Mouse (Mus musculus) cortical plate, adult 2 months (tissue): ENCODE measurements around the gene Sowahb. TPM values are rescaled to one million over a fixed set of nuclear protein-coding genes. Genes with fewer than 3 reads are reported as not detected.
"Not testable (repeated sequence)": the region's sequence is repeated elsewhere in the genome, so short reads cannot be mapped to it uniquely, and the experiment has no call there.

Experiments used
- H3K27ac ChIP-seq: fragments of 200-500 bp; 2 replicates; pipeline ENCODE4 v1.5.1; 2012; ENCODE audit warnings: low read length, control low read depth, inconsistent platforms; ENCODE audit not compliant: insufficient read depth
- H3K4me1 ChIP-seq: fragments of 200-500 bp; 2 replicates; pipeline ENCODE4 v1.6.1; 2011; ENCODE audit warnings: low read length; ENCODE audit not compliant: control insufficient read depth, insufficient read depth
- H3K4me3 ChIP-seq: fragments of 200-500 bp; 2 replicates; pipeline ENCODE4 v1.5.1; 2011; ENCODE audit warnings: mild to moderate bottlenecking, low read length, control low read depth; ENCODE audit not compliant: insufficient read depth
- CTCF ChIP-seq: fragments of 200-500 bp; IDR thresholded peaks from 2 replicates; pipeline ENCODE4 v1.5.1; 2011; ENCODE audit warnings: mild to moderate bottlenecking, control low read depth, low read length; ENCODE audit not compliant: insufficient read depth; ENCODE audit errors: extremely low read depth
- POLR2A ChIP-seq: fragments of 200-500 bp; IDR thresholded peaks from 2 replicates; pipeline ENCODE4 v1.6.1; 2011; ENCODE audit warnings: mild to moderate bottlenecking, low read length, control low read depth; ENCODE audit not compliant: insufficient read depth; ENCODE audit errors: extremely low read depth
- polyA plus RNA-seq: library from polyadenylated mRNA; depleted of rRNA; stranded (reverse); fragments of >200 nt; gene quantifications from 2 replicates; pipeline ENCODE4 v1.2.3, GENCODE M21; 2012

The Sowahb gene
- polyA plus RNA-seq, 1 experiment: 11.8 TPM

DNA sequence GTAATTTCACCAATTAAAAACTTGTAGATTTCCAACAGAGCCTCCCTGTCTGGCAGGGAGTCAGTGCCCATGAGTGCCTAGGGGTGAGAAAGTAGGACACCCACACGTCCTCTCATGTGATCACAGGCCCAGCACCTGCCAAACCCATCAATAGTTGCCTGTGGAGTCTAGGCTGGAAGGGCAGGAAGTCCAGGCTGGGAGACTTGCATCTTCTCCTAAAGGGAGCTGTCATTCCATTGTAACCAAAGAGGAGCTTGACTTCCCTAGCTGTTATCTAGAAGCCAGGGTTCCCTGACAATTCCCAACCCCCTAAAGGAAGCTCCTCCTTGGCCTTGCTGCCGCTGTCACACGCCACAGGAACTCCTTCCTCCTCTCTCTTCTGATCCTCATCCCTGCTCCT lies 14.0 kb downstream of the Sowahb start:
- Histone ChIP-seq H3K4me3 (no peak overlapping the region), H3K4me1 (no peaks in the 10 kb centered on the region), H3K27ac (no peak overlapping the region)
- TF ChIP-seq CTCF (no peak), POLR2A (no peak)

DNA sequence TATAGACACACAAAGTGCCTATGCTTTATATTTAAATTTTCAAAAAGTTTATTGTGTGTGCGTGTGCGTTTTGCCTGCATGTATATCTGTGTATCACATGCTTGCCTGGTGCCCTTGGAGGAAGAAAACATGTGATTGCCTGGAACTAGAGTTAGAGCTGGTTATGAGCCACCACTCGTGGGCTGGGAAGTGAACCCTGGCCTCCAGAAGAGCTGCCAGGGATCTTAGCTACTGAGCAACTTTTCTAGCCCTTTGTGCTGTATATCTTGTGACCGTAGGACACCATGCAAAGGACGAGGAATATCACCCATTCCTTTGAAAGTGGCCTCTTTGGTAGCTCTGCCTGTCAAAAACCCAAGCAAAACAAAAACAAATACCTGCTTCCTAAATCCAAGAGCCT lies 14.4 kb downstream of the Sowahb start:
- Histone ChIP-seq H3K4me3 (no peak overlapping the region), H3K4me1 (no peaks in the 10 kb centered on the region), H3K27ac (no peak overlapping the region)
- TF ChIP-seq CTCF (no peak), POLR2A (no peak)

GRCm38 (mm10) chr5:93027120-93027675 lies 17.6 kb downstream of the Sowahb start:
- Histone ChIP-seq H3K27ac (no peak overlapping the region), H3K4me3 (no peak overlapping the region), H3K4me1 (no peaks in the 10 kb centered on the region)
- TF ChIP-seq CTCF (no peak), POLR2A (no peak)

DNA sequence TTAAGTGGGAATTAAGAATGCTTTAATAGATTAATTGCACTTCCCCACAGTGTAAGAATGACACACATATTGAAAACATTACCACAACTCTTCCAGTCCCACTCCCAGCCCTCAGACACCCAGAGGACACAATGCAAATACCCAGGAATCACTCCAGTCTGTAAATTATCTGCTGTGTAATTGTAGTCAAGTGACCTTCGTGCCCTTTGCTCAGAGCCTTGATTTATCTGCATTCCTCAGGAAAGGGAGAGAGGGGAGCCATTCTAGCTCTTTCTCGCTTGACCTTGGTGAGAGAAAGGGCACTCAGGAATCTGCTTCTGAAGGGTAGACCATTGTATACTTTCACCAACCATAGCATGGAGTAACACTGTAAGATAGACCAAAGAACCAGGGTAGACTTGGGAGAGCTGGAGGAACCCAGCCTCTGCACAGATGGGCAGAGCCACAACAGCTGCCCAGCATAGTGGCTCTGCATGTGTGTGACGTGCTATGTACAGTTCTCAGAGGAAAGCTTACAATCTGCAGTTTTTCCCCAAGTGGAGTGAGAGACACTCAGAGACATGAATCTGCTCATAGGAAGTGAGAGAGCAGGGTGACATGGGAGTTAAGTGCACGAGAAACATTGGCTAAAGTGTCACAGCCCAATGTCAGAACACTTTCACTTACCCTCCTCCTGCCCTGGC lies 18.2 kb downstream of the Sowahb start:
- no peak for TF ChIP-seq CTCF
- TF ChIP-seq POLR2A: no peak
- Histone ChIP-seq H3K27ac (no peak overlapping the region), H3K4me3 (no peak overlapping the region), H3K4me1 (no peaks in the 10 kb centered on the region)

- no peak overlapping the region for H3K4me3 ChIP-seq
- TF ChIP-seq POLR2A (no peak), CTCF (no peak)
Measured at GRCm38 (mm10) chr5:93024754-93025280, 20.0 kb downstream of the Sowahb start.

DNA sequence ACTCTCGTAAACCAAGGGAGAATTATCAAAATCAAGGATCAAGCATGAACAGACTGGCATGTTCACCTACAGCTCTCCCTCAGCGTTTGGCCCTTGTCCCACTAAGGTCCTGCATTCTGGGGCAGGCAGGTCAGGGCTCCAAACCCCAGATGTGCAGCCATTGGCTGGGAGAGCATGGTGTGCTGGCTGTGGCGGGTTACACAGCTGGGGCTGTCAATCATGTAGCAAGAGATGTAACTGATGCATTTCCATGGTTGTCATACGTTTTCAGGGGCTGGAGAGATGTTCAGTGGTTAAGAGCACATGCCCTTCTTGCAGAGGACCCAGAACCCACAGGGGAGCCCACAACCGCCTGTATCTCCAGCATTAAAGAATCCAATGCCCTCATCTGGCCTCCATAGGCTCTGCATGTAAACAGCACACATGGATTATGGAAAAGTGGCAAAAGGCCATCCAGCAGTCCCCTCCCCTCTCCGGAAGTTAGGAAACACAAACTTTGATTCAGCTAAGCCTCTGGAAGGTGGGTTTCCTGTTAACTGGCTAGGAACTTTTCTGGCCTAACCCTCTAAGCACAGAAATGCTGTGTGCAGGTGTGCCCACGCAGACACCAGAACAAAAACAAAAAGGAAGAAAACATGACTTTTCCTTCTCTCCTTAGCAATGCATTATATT lies 22.6 kb downstream of the Sowahb start:
- Histone ChIP-seq H3K4me1 (no peaks in the 10 kb centered on the region), H3K4me3 (no peak overlapping the region), H3K27ac (no peak overlapping the region)
- TF ChIP-seq CTCF (no peak), POLR2A (no peak)

More at GRCm38 (mm10) chr5:93024754-93025280, 20.0 kb downstream of the Sowahb start:
- Histone ChIP-seq H3K27ac (no peak overlapping the region), H3K4me1 (no peaks in the 10 kb centered on the region)

- TF ChIP-seq CTCF (no peak), POLR2A (no peak)
- Histone ChIP-seq H3K4me3 (no peak overlapping the region), H3K4me1 (no peaks in the 10 kb centered on the region), H3K27ac (no peak overlapping the region)
Measured at GRCm38 (mm10) chr5:93020024-93020666, 24.7 kb downstream of the Sowahb start.

DNA sequence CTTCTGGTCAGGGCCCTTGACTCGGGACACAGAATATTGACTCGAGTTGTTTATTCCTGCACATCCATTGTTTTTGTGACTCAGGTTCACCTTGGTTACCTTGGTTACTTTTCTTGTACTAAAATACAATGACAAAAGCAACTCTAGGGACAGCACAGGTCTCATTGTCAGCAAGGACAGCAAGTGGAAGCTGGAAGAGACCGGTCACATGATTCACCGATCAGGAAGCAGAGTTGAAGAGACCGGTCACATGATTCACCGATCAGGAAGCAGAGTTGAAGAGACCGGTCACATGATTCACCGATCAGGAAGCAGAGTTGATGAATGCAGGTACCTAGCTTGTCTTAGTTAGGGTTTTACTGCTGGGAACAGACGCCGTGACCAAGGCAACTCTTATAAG lies 25.6 kb downstream of the Sowahb start:
- H3K4me3 ChIP-seq, H3K4me1 ChIP-seq, H3K27ac ChIP-seq: not testable (repeated sequence)

GRCm38 (mm10) chr5:93017678-93018077 lies 27.1 kb downstream of the Sowahb start:
- TF ChIP-seq POLR2A: no peak
- no peak for TF ChIP-seq CTCF
- no peak overlapping the region for H3K4me3 ChIP-seq
- no peak overlapping the region for H3K27ac ChIP-seq
- H3K4me1 ChIP-seq: no peaks in the 10 kb centered on the region
